Mouse (Mus musculus): ENCODE data around the gene Acsm2. TPM values are rescaled to one million over a fixed set of nuclear protein-coding genes. Genes with fewer than 3 reads are reported as not detected.

Gene Acsm2
- polyA plus RNA-seq (2017; shearing (Covaris generic)) = under 1 TPM in 1 of 2 experiments, not detected in 1; 0.11 TPM

DNA sequence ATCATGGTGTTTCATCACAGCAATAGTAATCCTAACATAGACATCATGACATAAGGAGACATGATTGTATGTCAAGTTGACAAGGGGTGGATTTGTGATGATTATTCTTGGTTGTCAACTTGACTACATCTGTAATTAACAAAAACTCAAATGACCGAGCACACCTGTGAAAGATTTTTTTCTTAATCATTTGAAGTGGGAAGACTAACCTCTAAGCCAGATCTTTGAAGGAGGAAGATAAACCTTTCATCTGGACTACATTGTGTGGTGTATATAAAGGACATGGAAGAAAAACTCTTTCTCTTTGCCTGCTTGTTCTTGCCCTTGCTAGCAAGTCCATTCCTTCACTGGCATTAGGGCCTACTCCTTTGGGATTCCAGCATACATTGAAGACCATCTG, at the start of gene Acsm2:
Gene Acsm2 (plus strand): TSS at position 301 of the 400 bp plus-strand sequence.

DNA sequence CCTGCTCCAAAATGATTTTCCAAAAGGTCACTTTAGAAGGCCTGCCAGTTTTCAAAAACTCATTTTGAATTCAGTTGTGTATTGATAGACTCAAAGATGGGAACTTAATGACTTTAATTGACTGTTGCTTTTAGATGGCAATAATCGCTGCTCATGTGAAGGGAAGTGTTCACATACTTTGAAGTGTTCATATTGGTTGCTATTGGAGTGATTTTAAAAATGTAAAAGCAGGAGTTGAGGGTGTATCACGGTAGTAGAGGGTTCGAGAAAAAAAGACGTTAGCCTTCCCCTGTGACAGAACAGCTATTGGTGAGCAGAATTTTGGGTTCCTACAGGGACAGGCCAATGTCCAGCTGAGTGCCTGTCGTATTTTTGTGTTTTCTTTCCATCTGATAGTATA, 35.0 kb upstream of the Acsm2 start, which contains the start of gene Acsm5:
Gene Acsm5 (plus strand): TSS at position 301 of the 400 bp plus-strand sequence.

DNA sequence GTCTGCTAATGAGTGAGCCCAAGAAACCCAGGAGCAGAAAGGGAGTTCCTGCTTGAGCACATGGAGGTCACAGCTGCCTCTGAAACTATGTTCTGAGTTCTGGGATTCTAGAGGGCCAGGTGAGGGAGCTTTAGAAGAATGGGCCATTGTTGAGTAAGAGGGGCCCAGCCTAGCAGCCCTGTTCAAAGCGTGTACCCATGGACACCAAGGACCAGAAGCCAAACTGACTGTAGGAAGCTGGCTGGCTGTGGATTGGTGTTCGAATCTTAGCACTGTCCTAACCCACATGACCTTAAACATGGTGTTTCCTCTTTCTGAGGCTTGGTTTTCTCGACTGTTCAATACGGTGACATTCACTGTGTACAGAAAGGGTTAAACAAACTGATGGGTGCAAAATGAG, 30.8 kb upstream of the Acsm2 start, which contains the start of gene Pdilt:
Gene Pdilt (minus strand): TSS at position 101 of the 400 bp plus-strand sequence.

DNA sequence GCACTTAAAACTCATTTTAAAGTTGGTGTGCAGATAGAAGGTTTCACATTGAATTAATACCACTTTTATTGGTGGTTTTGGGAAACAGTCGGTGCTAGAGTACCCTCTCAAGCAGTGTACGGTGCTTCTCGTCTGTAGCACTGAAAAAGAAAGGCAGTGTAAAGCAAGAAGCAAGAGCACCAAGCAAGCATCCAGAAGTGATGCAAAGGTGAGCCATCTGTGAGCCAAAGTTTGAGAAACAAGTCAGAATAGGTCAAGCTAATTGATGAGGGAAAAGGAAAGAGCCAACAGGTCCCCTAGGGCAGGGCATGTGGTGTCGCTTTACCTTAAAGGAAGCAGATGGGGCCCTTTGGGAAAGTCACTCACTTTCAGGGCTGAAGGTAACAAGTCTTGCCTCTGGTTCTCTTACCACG, 52.5 kb downstream of the Acsm2 start, which contains the start of gene Acsm1:
Gene Acsm1 (plus strand): TSS at position 363 of the 413 bp plus-strand sequence.

Other genes starting within 250 kb of the Acsm2 start
- gene Gp2, start 95.1 kb upstream of the Acsm2 start, polyA plus RNA-seq (2017; shearing (Covaris generic)) = under 1 TPM in 1 of 2 experiments, not detected in 1; 0.56 TPM
- under 1 TPM; 0.47 to 0.51 TPM for gene Umod, start 75.1 kb upstream of the Acsm2 start, polyA plus RNA-seq (2017; shearing (Covaris generic))
- gene Acsm5, start 34.9 kb upstream of the Acsm2 start, polyA plus RNA-seq (2017; shearing (Covaris generic)) = 1 to 10 TPM in 1 of 2 experiments, under 1 TPM in 1; 0.10 to 1.1 TPM
- not detected for gene Pdilt, start 30.9 kb upstream of the Acsm2 start, polyA plus RNA-seq (2017; shearing (Covaris generic))
- under 1 TPM; 0.14 to 0.33 TPM for gene Acsm1, start 52.7 kb downstream of the Acsm2 start, polyA plus RNA-seq (2017; shearing (Covaris generic))
- gene Acsm4, start 135.7 kb downstream of the Acsm2 start, polyA plus RNA-seq (2017; shearing (Covaris generic)) = not detected
- gene Thumpd1, start 166.5 kb downstream of the Acsm2 start, polyA plus RNA-seq (2017; shearing (Covaris generic)) = 10 to 100 TPM; 78.6 to 82.8 TPM
- gene Acsm3, start 206.6 kb downstream of the Acsm2 start, polyA plus RNA-seq (2017; shearing (Covaris generic)) = under 1 TPM; 0.05 to 0.24 TPM
- gene Rexo5, start 239.7 kb downstream of the Acsm2 start, polyA plus RNA-seq (2017; shearing (Covaris generic)) = 10 to 100 TPM; 48.5 to 54.4 TPM
- gene Eri2, start 239.7 kb downstream of the Acsm2 start, polyA plus RNA-seq (2017; shearing (Covaris generic)) = 10 to 100 TPM; 11.7 TPM

All from inflammation-experienced regulatory T-cells (primary cell).